Mouse (Mus musculus) midbrain, embryonic 11.5 days (tissue): ENCODE results near the gene Nat8f5. TPM values are rescaled to one million over a fixed set of nuclear protein-coding genes. Genes with fewer than 3 reads are reported as not detected.

Experiments used
- microRNA-seq: library from miRNA; unstranded; fragments of <30 nt; microRNA quantifications from one replicate; pipeline ENCODE4, GENCODE M21; 2017
- polyA plus RNA-seq: library from polyadenylated mRNA; unstranded; fragments of >200 nt; fragmentation: Nextera tagmentation; extraction: Ambion mirVana; gene quantifications from 2 replicates; pipeline ENCODE4 v1.2.1, GENCODE M21; 2014

The Nat8f5 gene
- polyA plus RNA-seq, 1 experiment from 2014 or later = not detected

Small RNA genes within 50 kb of the gene (microRNA-seq; reads per million reads assigned to microRNA genes)
- not detected for gene Mir6375

Other genes with a start within 250 kb of the Nat8f5 start
- 8.8 and 9.0 TPM in 2 replicates for gene Alms1, start 233.4 kb downstream of the Nat8f5 start, polyA plus RNA-seq
- gene Nat8f7, start 107.8 kb downstream of the Nat8f5 start, polyA plus RNA-seq = not detected in 2 replicates
- 0.10 TPM in 1 of 2 replicates, not detected in the other for gene Nat8f3, start 55.2 kb downstream of the Nat8f5 start, polyA plus RNA-seq
- not detected in 2 replicates for gene Nat8f6, start within 50 bp of the Nat8f5 start, polyA plus RNA-seq
- not detected in 2 replicates for gene Nat8, start 11.1 kb upstream of the Nat8f5 start, polyA plus RNA-seq
- gene Nat8f2, start 48.2 kb upstream of the Nat8f5 start, polyA plus RNA-seq = not detected in 2 replicates
- 6.0 and 7.0 TPM in 2 replicates for gene Nat8f4, start 83.9 kb upstream of the Nat8f5 start, polyA plus RNA-seq
- 33.6 and 40.7 TPM in 2 replicates for gene Tprkb, start 90.9 kb upstream of the Nat8f5 start, polyA plus RNA-seq
- gene Nat8f1, start 94.7 kb upstream of the Nat8f5 start, polyA plus RNA-seq = 5.7 and 6.2 TPM in 2 replicates
- 40.3 and 42.6 TPM in 2 replicates for gene Dusp11, start 140.7 kb upstream of the Nat8f5 start, polyA plus RNA-seq
- gene Figla, start 195.2 kb upstream of the Nat8f5 start, polyA plus RNA-seq = not detected in 2 replicates
- 57.8 and 64.5 TPM in 2 replicates for gene Add2, start 207.7 kb upstream of the Nat8f5 start, polyA plus RNA-seq